Mouse (Mus musculus) pancreas, adult 10 weeks (tissue): Measurements from ENCODE around the gene Nsmce3. TPM values are rescaled to one million over a fixed set of nuclear protein-coding genes. Genes with fewer than 3 reads are reported as not detected.

Experiments
- polyA plus RNA-seq: library from polyadenylated mRNA; stranded (reverse); fragments of 350-450 nt; fragmentation: Illumina TruSeq; extraction: RNeasy Lipid Tissue Mini Kit (QIAGEN cat#74804); gene quantifications from one replicate; pipeline ENCODE4 v1.2.3, GENCODE M21; 2015; ENCODE audit warnings: low read depth, low replicate concordance; ENCODE audit not compliant: insufficient read depth

Gene Nsmce3
- polyA plus RNA-seq: 1.3 TPM

DNA sequence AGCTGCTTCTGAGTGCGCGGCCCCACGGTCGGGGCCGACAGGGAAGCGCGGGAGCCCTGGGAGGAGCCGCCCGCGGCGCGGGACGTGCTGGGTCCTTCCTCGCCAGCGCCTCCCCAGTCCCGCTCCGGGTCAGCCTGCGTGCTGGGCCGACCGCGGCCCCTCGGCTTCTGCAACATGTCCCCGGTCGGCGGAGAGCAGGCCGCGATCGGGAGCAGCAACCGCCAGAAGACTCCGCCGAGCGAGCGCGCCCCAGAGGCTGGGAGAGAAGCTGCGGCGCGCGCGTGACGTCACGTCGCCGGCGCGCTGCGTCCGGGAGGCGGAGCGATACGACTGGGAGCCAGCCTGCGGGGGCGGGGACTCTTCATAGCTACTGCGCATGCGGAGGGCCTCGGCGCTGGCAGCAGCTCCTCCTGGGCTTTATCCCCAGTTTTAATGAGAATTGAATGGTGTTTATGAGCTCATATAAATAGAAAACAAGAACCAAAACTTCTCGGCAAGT lies at the start of gene Nsmce3:
TSS of gene Nsmce3 (minus strand) at position 255 of the 499 bp plus-strand sequence.

